Mouse (Mus musculus) hindbrain, embryonic 11.5 days (tissue): ENCODE results near the gene Fzd10. TPM values are rescaled to one million over a fixed set of nuclear protein-coding genes. Genes with fewer than 3 reads are reported as not detected.

Experiments
- ATAC-seq: fragments of 200-750 bp; cut with Nextera tagmentation; 2 replicates; pipeline ENCODE4 v1.8.0; 2017; ENCODE audit warnings: mild to moderate bottlenecking, moderate TSS enrichment, moderate library complexity; ENCODE audit not compliant: low FRiP score
- DNase-seq: peaks from one replicate; pipeline ENCODE4 v3.0.0-alpha.2; 2015; ENCODE audit warnings: low spot score
- H3K27ac ChIP-seq: fragments of 300-500 bp; sonication (generic); 2 replicates; pipeline ENCODE4 v1.5.1; 2014; ENCODE audit warnings: mild to moderate bottlenecking, low read depth, low read length
- H3K27me3 ChIP-seq: fragments of 300-500 bp; sonication (generic); 2 replicates; pipeline ENCODE4 v1.6.1; 2014; ENCODE audit warnings: mild to moderate bottlenecking, low read length, moderate library complexity, mixed read lengths; ENCODE audit not compliant: control insufficient read depth, insufficient read depth
- H3K36me3 ChIP-seq: fragments of 300-500 bp; sonication (generic); 2 replicates; pipeline ENCODE4 v1.6.1; 2014; ENCODE audit warnings: mild to moderate bottlenecking, low read length, moderate library complexity, mixed read lengths; ENCODE audit not compliant: control insufficient read depth, insufficient read depth
- H3K4me1 ChIP-seq: fragments of 300-500 bp; sonication (generic); replicated peaks from 2 replicates; pipeline ENCODE4 v1.6.1; 2014; ENCODE audit warnings: low read length, mixed read lengths; ENCODE audit not compliant: control insufficient read depth, insufficient read depth
- H3K4me2 ChIP-seq: fragments of 300-500 bp; sonication (generic); replicated peaks from 2 replicates; pipeline ENCODE4 v1.6.1; 2014; ENCODE audit warnings: mild to moderate bottlenecking, low read depth, low read length
- H3K4me3 ChIP-seq: fragments of 300-500 bp; sonication (generic); 2 replicates; pipeline ENCODE4 v1.5.1; 2014; ENCODE audit warnings: low read depth, low read length
- H3K9ac ChIP-seq: fragments of 300-500 bp; sonication (generic); 2 replicates; pipeline ENCODE4 v1.6.1; 2014; ENCODE audit warnings: low read depth, low read length
- H3K9me3 ChIP-seq: fragments of 300-500 bp; sonication (generic); 2 replicates; pipeline ENCODE4 v1.6.1; 2016; ENCODE audit warnings: low read length; ENCODE audit not compliant: control insufficient read depth
- WGBS: fragments of 180-500 bp; shearing (Covaris S2); extraction: QIAGEN DNeasy Blood & Tissue Kit; methylation state at CpG from one replicate; pipeline ENCODE4 v1.1.7; 2014; 5-methylcytosine and 5-hydroxymethylcytosine counted together
- polyA plus RNA-seq: library from polyadenylated mRNA; unstranded; fragments of >200 nt; fragmentation: Nextera tagmentation; extraction: Ambion mirVana; gene quantifications from 2 replicates; pipeline ENCODE4 v1.2.1, GENCODE M21; 2014

Gene Fzd10
- polyA plus RNA-seq, 1 experiment from 2014 or later: 19.3 TPM

GRCm38 (mm10) chr5:128571706-128572105 is 28.9 kb upstream of the Fzd10 start:
- H3K27me3 ChIP-seq: no peaks in the 10 kb centered on the region
- no peaks in the 10 kb centered on the region for H3K9me3 ChIP-seq
- no peak overlapping the region for H3K9ac ChIP-seq
- no peak overlapping the region for H3K4me3 ChIP-seq
- 74% methylated on average over 8 of the region's 8 CpGs for WGBS
- ATAC-seq (no peak), DNase-seq (no peak)
- no peaks in the 10 kb centered on the region for H3K36me3 ChIP-seq
- no peak overlapping the region for H3K4me2 ChIP-seq
- H3K4me1 ChIP-seq: peaks cover 5% of the 10 kb centered on the region; the same call in 1 of the 2 replicates
- H3K27ac ChIP-seq: no peak overlapping the region

DNA sequence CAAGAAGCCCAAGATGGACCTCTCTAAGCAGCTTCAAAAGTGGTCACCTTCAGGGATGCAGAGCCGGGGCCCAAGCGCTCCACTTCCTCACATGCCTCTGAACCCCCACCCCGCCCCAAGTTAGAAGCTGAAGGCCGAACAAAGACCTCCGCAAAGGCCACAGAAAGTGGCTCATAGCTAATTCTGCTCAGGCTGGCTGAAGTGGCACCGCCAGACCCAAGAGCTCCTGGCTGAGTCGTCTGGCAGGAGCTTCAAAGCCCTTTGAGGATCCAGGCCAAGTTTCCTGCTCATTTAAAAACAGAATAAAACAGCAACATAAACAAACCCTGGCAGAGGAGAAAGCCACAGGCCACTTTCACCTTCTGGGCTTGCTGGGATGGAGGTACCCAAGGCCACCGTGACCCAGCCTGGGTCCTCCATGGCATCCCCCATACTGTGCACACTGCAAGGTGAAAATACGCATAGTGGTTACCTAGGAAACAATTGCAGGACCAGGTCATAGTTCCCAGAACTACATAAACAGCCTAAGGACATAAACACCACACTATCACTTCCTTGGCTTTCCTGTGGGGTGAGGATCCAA is 24.6 kb upstream of the Fzd10 start:
- H3K36me3 ChIP-seq: no peaks in the 10 kb centered on the region
- 75% methylated on average over 9 of the region's 9 CpGs for WGBS
- no peak overlapping the region for H3K4me2 ChIP-seq
- DNase-seq (no peak), ATAC-seq (no peak)
- no peak overlapping the region for H3K4me3 ChIP-seq
- H3K4me1 ChIP-seq: peaks cover 3% of the 10 kb centered on the region; the same call in 1 of the 2 replicates
- H3K27ac ChIP-seq: no peak overlapping the region
- no peaks in the 10 kb centered on the region for H3K9me3 ChIP-seq
- H3K9ac ChIP-seq: no peak overlapping the region
- H3K27me3 ChIP-seq: no peaks in the 10 kb centered on the region

- 30% methylated on average over 9 of the region's 9 CpGs for WGBS
- ATAC-seq (no peak), DNase-seq (no peak)
- Histone ChIP-seq H3K4me1 (peaks cover 6% of the 10 kb centered on the region), H3K4me3 (no peak overlapping the region), H3K9me3 (no peaks in the 10 kb centered on the region), H3K4me2 (no peak overlapping the region), H3K27ac (no peak overlapping the region), H3K27me3 (no peaks in the 10 kb centered on the region), H3K36me3 (no peaks in the 10 kb centered on the region), H3K9ac (no peak overlapping the region)
Measured at GRCm38 (mm10) chr5:128579047-128579650, 21.5 kb upstream of the Fzd10 start.

GRCm38 (mm10) chr5:128580931-128581330 is 19.7 kb upstream of the Fzd10 start:
- Histone ChIP-seq H3K9ac (no peak overlapping the region), H3K27ac (no peak overlapping the region), H3K4me2 (no peak overlapping the region)

DNA sequence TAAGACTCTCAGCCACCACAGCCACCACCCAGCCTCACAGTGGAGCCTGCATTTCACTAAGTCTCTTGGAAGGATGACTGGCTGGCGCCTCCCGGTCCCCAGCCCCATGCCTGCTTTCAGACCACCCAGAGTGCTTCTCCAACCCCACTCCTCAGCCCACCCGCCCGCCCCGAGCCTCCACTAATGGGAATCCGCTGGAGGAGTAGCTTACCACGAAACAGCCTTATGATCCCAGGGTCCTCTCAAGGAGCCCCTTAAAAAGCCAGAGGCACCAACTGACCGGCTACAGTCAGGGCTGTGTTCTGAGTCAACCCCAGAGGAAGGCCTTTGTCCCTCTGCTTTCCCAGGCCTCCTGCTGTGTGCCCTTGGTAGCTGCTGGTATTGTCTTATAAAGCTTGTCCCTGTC is 19.1 kb upstream of the Fzd10 start:
- Histone ChIP-seq H3K27me3 (no peaks in the 10 kb centered on the region), H3K27ac (0 out of 2 replicates have a peak overlapping the region, but pooled peaks have one; percentile 14), H3K4me1 (peaks cover 6% of the 10 kb centered on the region), H3K9ac (no peak overlapping the region), H3K9me3 (no peaks in the 10 kb centered on the region), H3K36me3 (no peaks in the 10 kb centered on the region), H3K4me2 (no peak overlapping the region), H3K4me3 (no peak overlapping the region)
- ATAC-seq: peak; percentile 27; the same call in 1 of the 2 replicates
- WGBS: 19% methylated on average over 8 of the region's 8 CpGs
- peak; percentile 45 for DNase-seq

More at GRCm38 (mm10) chr5:128580931-128581330, 19.7 kb upstream of the Fzd10 start:
- no peak overlapping the region for H3K4me3 ChIP-seq
- ATAC-seq (no peak), DNase-seq (no peak)
- H3K36me3 ChIP-seq: no peaks in the 10 kb centered on the region
- no peaks in the 10 kb centered on the region for H3K27me3 ChIP-seq
- H3K4me1 ChIP-seq: peaks cover 6% of the 10 kb centered on the region
- H3K9me3 ChIP-seq: no peaks in the 10 kb centered on the region
- WGBS: 58% methylated on average over 4 of the region's 4 CpGs

- Histone ChIP-seq H3K4me1 (no peaks in the 10 kb centered on the region), H3K4me3 (no peak overlapping the region), H3K27me3 (no peaks in the 10 kb centered on the region), H3K9me3 (no peaks in the 10 kb centered on the region), H3K27ac (no peak overlapping the region), H3K4me2 (no peak overlapping the region), H3K36me3 (no peaks in the 10 kb centered on the region), H3K9ac (no peak overlapping the region)
- DNase-seq (no peak), ATAC-seq (no peak)
- 84% methylated on average over 1 of the region's 1 CpGs for WGBS
Measured at GRCm38 (mm10) chr5:128589231-128589630, 11.4 kb upstream of the Fzd10 start.

- H3K9ac ChIP-seq: no peak overlapping the region
Measured at GRCm38 (mm10) chr5:128593446-128593845, 7.2 kb upstream of the Fzd10 start.

GRCm38 (mm10) chr5:128596813-128597212 is 3.8 kb upstream of the Fzd10 start:
- peak; percentile 25; the same call in 1 of the 2 replicates for ATAC-seq
- peak overlapping the region; percentile 30 for H3K4me3 ChIP-seq
- peak; percentile 71 for DNase-seq
- H3K9me3 ChIP-seq: no peaks in the 10 kb centered on the region
- 0 out of 2 replicates have a peak, but pooled peaks cover 4% of the 10 kb centered on the region for H3K4me1 ChIP-seq
- WGBS: under 1% methylated on average over 20 of the region's 20 CpGs
- H3K36me3 ChIP-seq: no peaks in the 10 kb centered on the region
- H3K27me3 ChIP-seq: no peaks in the 10 kb centered on the region
- H3K27ac ChIP-seq: peak overlapping the region; percentile 79
- peak overlapping the region; percentile 42; the same call in 1 of the 2 replicates for H3K9ac ChIP-seq
- peak overlapping the region; percentile 37 for H3K4me2 ChIP-seq

More at GRCm38 (mm10) chr5:128593446-128593845, 7.2 kb upstream of the Fzd10 start:
- no peaks in the 10 kb centered on the region for H3K27me3 ChIP-seq
- WGBS: 83% methylated on average over 13 of the region's 13 CpGs
- H3K4me2 ChIP-seq: no peak overlapping the region
- no peaks in the 10 kb centered on the region for H3K36me3 ChIP-seq
- H3K9me3 ChIP-seq: no peaks in the 10 kb centered on the region
- DNase-seq: no peak
- no peak for ATAC-seq
- no peak overlapping the region for H3K4me3 ChIP-seq
- H3K27ac ChIP-seq: no peak overlapping the region
- 0 out of 2 replicates have a peak, but pooled peaks cover 4% of the 10 kb centered on the region for H3K4me1 ChIP-seq

DNA sequence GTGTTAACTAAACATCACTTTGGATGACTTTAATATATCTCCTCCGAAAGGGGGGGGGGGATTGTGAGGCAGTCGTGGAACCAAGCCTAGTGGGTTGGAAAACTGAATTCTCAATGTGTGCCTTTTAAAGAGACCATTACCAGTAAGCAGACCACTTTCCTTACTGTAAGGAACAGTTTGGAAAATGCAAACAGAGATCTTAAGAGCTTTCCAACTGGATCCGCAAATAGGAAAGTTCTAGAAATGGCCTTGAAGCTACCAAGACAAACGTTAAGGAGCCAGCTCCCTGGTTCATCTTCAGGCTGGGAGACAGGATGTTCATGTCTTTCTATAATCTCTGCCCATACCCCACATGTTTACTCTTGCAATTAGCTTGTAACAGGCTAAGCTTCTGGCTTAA is 3.3 kb upstream of the Fzd10 start:
- DNase-seq (no peak), ATAC-seq (no peak)
- Histone ChIP-seq H3K9me3 (no peaks in the 10 kb centered on the region), H3K9ac (peak overlapping the region; percentile 42; the same call in 1 of the 2 replicates), H3K27me3 (peaks cover under 1% of the 10 kb centered on the region; the same call in 1 of the 2 replicates), H3K4me2 (peak overlapping the region; percentile 37), H3K4me3 (peak overlapping the region; percentile 30), H3K27ac (peak overlapping the region; percentile 79), H3K36me3 (no peaks in the 10 kb centered on the region), H3K4me1 (peaks cover 5% of the 10 kb centered on the region)
- WGBS: 7% methylated on average over 4 of the region's 4 CpGs
